Mouse (Mus musculus) gastrocnemius, adult 8-10 months (tissue): ENCODE measurements around the gene Fcf1. TPM values are rescaled to one million over a fixed set of nuclear protein-coding genes. Genes with fewer than 3 reads are reported as not detected.

Experiments
- total RNA-seq, 4 experiments: library from RNA; stranded (reverse); gene quantifications; 2 replicates each; pipeline ENCODE4 v1.2.4; 2022

Fcf1 gene
- total RNA-seq, 4 experiments from 2014 or later, result 26.7 to 29.8 (median 28.0) TPM

Other genes starting within 250 kb of the Fcf1 start
- 10 to 100 TPM; 12.1 to 16.8 (median 14.0) TPM for gene Npc2, start 197.7 kb upstream of the Fcf1 start, total RNA-seq
- 10 to 100 TPM; 41.4 to 48.9 (median 45.8) TPM for gene Isca2, start 197.6 kb upstream of the Fcf1 start, total RNA-seq
- gene Ltbp2, start 94.4 kb upstream of the Fcf1 start, total RNA-seq, result 1 to 10 TPM; 1.6 to 3.1 (median 2.4) TPM
- gene Arel1, start within 50 bp of the Fcf1 start, total RNA-seq, result 10 to 100 TPM; 27.0 to 28.3 (median 27.9) TPM
- gene Ylpm1, start 25.4 kb downstream of the Fcf1 start, total RNA-seq, result 10 to 100 TPM; 11.2 to 17.5 (median 15.3) TPM
- 1 to 10 TPM; 2.0 to 3.3 (median 2.6) TPM for gene Prox2, start 139.9 kb downstream of the Fcf1 start, total RNA-seq
- gene Dlst, start 139.9 kb downstream of the Fcf1 start, total RNA-seq, result 100 to 1,000 TPM; 236 to 267 (median 263) TPM
- gene Rps6kl1, start 180.4 kb downstream of the Fcf1 start, total RNA-seq, result under 1 TPM; 0.31 to 0.46 (median 0.32) TPM
- gene Pgf, start 206.9 kb downstream of the Fcf1 start, total RNA-seq, result 1 to 10 TPM in 3 of 4 experiments, under 1 TPM in 1; 0.70 to 2.1 (median 1.5) TPM
- gene Eif2b2, start 248.6 kb downstream of the Fcf1 start, total RNA-seq, result 10 to 100 TPM; 50.2 to 68.0 (median 60.0) TPM